Mouse (Mus musculus) spleen, adult 2 months (tissue): ENCODE results near the gene Hsf2bp. TPM values are rescaled to one million over a fixed set of nuclear protein-coding genes. Genes with fewer than 3 reads are reported as not detected.

Experiments used
- DNase-seq, 2 experiments: peaks; one replicate each; pipeline versions ENCODE4 v3.0.0 to v3.0.0-alpha.2; 2012 to 2021; ENCODE audit warnings: low spot score in 2 of 2, low read depth in 1 of 2
- H3K27ac ChIP-seq: fragments of 200-500 bp; 2 replicates; pipeline ENCODE4 v1.5.1; 2012; ENCODE audit warnings: low read length, inconsistent platforms; ENCODE audit not compliant: insufficient read depth
- H3K27me3 ChIP-seq: fragments of 200-500 bp; 2 replicates; pipeline ENCODE4 v1.6.1; 2012; ENCODE audit warnings: mild to moderate bottlenecking, moderate library complexity, low read length, inconsistent platforms; ENCODE audit not compliant: control insufficient read depth, insufficient read depth
- H3K36me3 ChIP-seq: fragments of 200-500 bp; 2 replicates; pipeline ENCODE4 v1.6.1; 2012; ENCODE audit warnings: mild to moderate bottlenecking, low read length, inconsistent platforms; ENCODE audit not compliant: control insufficient read depth, insufficient read depth
- H3K4me1 ChIP-seq: fragments of 200-500 bp; 2 replicates; pipeline ENCODE4 v1.6.1; 2011; ENCODE audit warnings: inconsistent platforms; ENCODE audit not compliant: control insufficient read depth, insufficient read depth, insufficient read length
- H3K4me3 ChIP-seq: fragments of 200-500 bp; 2 replicates; pipeline ENCODE4 v1.5.1; 2011; ENCODE audit warnings: mild to moderate bottlenecking, inconsistent platforms; ENCODE audit not compliant: insufficient read depth, insufficient read length; ENCODE audit errors: extremely low read depth
- CTCF ChIP-seq: fragments of 200-500 bp; IDR thresholded peaks from 2 replicates; pipeline ENCODE4 v1.5.1; 2011; ENCODE audit warnings: mild to moderate bottlenecking, inconsistent platforms; ENCODE audit not compliant: insufficient read depth, insufficient read length, insufficient replicate concordance; ENCODE audit errors: extremely low read depth
- POLR2A ChIP-seq: fragments of 200-500 bp; IDR thresholded peaks from 2 replicates; pipeline ENCODE4 v1.6.1; 2011; ENCODE audit warnings: low read depth, low read length, inconsistent platforms
- WGBS: fragments of 180-500 bp; shearing (Covaris S2); methylation state at CpG from one replicate; pipeline ENCODE4 v1.1.7; 2018; 5-methylcytosine and 5-hydroxymethylcytosine counted together
- polyA plus RNA-seq: library from polyadenylated mRNA; depleted of rRNA; stranded (reverse); fragments of >200 nt; gene quantifications from 2 replicates; pipeline ENCODE4 v1.2.3, GENCODE M21; 2012

Gene Hsf2bp
- polyA plus RNA-seq, 1 experiment, result 0.15 TPM

DNA sequence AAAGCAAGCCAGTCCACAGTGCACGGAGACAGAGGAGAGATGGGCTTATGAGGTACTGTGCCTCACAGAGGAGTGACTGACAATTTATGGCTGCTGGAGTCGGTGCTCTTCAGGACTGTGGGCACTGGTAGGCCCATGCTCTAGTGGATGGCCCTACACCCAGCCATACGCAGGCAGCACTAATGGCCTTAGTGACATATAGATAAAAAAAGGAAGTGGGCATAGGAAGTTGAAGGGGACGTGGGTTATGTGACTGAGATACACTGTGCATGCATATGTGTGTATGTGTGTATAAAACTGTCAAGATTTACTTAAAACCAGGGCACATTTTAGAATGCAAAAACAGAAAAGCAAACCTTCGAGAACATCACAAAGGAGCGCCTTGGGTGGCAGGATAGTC is 24.5 kb downstream of the Hsf2bp start:
- Histone ChIP-seq H3K4me3 (no peak overlapping the region), H3K4me1 (peaks cover 3% of the 10 kb centered on the region; the same call in 1 of the 2 replicates)
- 58% methylated on average over 6 of the region's 6 CpGs for WGBS

DNA sequence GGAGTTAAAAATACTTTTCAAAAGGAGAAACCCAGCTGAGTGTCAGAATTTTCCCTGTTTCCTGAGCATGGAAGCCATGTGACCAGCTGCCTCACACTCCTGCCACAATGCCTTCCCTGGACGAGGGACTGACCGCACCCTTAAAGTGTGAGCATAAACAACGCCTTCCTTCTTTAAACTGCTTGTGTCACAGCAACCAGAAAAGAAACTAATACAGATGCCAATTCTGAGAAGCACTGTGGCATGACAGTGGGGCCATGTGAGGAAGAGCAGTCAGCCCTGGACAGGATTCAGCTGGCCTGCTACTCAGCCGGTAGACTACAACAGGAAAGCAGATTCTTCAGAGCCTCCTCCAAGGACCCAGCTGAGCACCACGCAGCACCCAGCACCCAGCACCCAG is 29.3 kb downstream of the Hsf2bp start:
- Histone ChIP-seq H3K27me3 (no peaks in the 10 kb centered on the region), H3K4me3 (no peak overlapping the region), H3K4me1 (peaks cover 3% of the 10 kb centered on the region; the same call in 1 of the 2 replicates), H3K27ac (no peak overlapping the region), H3K36me3 (no peaks in the 10 kb centered on the region)
- TF ChIP-seq POLR2A (no peak), CTCF (no peak)
- WGBS, result 60% methylated on average over 5 of the region's 5 CpGs
- DNase-seq, result no peak

More for the DNA sequence above, 24.5 kb downstream of the Hsf2bp start:
- TF ChIP-seq POLR2A (no peak), CTCF (no peak)
- DNase-seq, result no peak
- Histone ChIP-seq H3K27ac (no peak overlapping the region), H3K27me3 (no peaks in the 10 kb centered on the region), H3K36me3 (no peaks in the 10 kb centered on the region)

DNA sequence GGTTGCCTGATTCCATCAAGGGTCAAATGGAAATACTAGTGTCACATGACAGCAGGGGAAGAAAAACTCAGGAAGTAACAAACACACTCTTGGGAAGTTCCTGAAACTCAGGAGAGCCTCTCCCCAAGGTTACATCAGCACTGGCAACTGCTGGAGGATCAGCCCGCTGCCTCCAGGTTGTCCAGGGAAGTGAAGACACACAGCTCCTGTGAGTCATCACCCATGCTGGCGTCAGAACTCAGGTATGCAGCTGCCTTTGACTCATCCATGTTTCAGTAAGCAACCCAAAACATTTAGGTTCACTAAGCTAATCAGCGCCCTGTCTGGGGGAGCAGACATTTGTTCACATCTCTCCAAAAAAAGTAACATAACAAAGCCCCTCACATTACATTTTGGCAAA is 32.9 kb downstream of the Hsf2bp start:
- Histone ChIP-seq H3K4me3 (no peak overlapping the region), H3K27me3 (no peaks in the 10 kb centered on the region), H3K36me3 (no peaks in the 10 kb centered on the region), H3K27ac (no peak overlapping the region), H3K4me1 (no peaks in the 10 kb centered on the region)
- 86% methylated on average over 3 of the region's 3 CpGs for WGBS
- DNase-seq, result no peak
- TF ChIP-seq POLR2A (no peak), CTCF (no peak)

DNA sequence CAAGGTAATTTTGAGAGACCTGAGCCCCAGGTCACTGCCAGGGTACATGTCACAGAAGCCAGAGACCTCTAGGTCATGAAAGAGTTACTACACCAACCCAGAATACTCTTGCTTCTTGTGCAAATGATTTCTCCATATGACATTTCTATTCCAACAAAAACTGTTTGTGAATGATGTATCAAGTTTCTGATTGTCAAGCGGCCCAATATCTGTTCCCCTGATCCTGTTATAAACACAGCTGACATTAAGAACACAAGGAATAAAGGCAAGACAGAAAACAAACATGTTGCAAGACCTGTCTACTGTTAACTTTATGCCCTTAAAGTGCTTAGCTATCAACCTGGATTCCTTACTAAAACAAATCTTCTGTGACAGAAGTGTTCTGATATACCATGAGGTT is 37.8 kb downstream of the Hsf2bp start:
- WGBS, result 81% methylated on average over 1 of the region's 1 CpGs
- Histone ChIP-seq H3K4me3 (no peak overlapping the region), H3K27ac (no peak overlapping the region), H3K36me3 (no peaks in the 10 kb centered on the region), H3K4me1 (no peaks in the 10 kb centered on the region), H3K27me3 (no peaks in the 10 kb centered on the region)
- no peak for DNase-seq
- no peak for TF ChIP-seq POLR2A
- TF ChIP-seq CTCF, result no peak

DNA sequence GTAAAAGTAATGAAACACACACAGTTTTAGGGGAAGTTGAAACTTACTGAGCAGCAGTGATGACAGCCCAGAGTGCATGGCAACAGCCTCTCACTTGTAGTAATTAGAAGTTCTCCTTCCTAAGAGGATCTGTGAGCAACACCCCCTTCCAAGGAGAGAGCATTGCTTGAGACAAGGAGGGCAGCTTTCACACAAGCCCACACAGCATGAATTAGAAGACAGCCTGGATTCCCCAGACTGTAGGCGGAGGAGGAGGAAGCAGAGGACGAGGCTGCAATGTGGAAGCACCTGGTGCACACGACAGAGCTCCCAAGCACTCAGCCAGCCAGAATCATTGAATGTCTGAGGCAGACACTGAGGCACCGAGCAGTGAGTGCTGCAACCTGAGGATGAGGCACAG is 39.8 kb downstream of the Hsf2bp start:
- WGBS, result 58% methylated on average over 4 of the region's 4 CpGs
- Histone ChIP-seq H3K27me3 (no peaks in the 10 kb centered on the region), H3K27ac (no peak overlapping the region), H3K4me3 (no peak overlapping the region), H3K36me3 (no peaks in the 10 kb centered on the region), H3K4me1 (no peaks in the 10 kb centered on the region)
- no peak for DNase-seq
- no peak for TF ChIP-seq CTCF
- no peak for TF ChIP-seq POLR2A

DNA sequence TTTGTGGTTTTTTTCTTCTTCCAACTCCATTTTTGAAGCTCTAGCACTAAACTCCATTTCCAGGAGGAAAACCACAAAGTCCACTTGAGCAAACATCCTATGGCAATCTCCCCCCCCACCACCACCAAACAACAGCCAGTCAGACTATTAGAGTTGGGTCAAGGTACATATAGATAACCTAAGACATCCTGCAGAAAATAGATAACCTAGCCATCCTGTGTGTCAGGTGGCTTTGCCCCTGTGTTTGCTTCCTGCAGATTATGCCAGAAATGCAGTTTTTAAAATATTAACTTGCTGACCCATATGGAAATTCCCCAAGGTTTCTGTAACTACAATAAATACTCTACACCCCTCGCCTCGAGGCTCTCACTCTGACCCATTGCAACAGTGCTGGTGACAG is 40.4 kb downstream of the Hsf2bp start:
- Histone ChIP-seq H3K4me1 (no peaks in the 10 kb centered on the region), H3K27ac (no peak overlapping the region), H3K4me3 (no peak overlapping the region), H3K27me3 (no peaks in the 10 kb centered on the region), H3K36me3 (no peaks in the 10 kb centered on the region)
- 56% methylated on average over 2 of the region's 2 CpGs for WGBS
- no peak for DNase-seq
- TF ChIP-seq CTCF, result no peak

DNA sequence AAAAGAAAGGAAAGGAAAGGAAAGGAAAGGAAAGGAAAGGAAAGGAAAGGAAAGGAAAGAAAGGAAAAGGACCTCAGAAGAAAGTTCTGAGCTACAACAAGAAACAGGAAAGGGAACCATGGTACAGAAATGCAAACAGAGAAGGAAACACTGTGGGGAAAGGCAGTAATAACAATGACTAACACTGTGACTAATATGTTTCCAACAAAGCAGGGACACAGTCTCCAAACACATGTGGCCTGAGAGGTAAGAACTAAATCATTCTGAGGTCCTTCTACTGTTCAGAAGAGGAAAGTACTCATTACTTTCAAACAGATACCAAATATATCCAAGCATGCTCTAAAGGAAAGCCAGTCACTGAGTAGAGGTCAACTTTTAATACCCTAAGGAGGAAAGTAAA is 42.0 kb downstream of the Hsf2bp start:
- no peaks in the 10 kb centered on the region for H3K4me1 ChIP-seq
- H3K27ac ChIP-seq, result no peak overlapping the region
- TF ChIP-seq POLR2A, result no peak
- no peak for TF ChIP-seq CTCF
- H3K27me3 ChIP-seq, result no peaks in the 10 kb centered on the region
- H3K4me3 ChIP-seq, result no peak overlapping the region
- DNase-seq, result no peak
- H3K36me3 ChIP-seq, result no peaks in the 10 kb centered on the region
